Mouse (Mus musculus) skeletal muscle tissue, adult 2 months (tissue): ENCODE measurements around the gene Lsm3.

Experiments
- DNase-seq: peaks from one replicate; pipeline ENCODE4 v3.0.0-alpha.2; 2012; ENCODE audit warnings: low read depth, low spot score

The Lsm3 gene

GRCm38 (mm10) chr6:91551671-91552070 is 35.9 kb downstream of the Lsm3 start:
- DNase-seq = no peak

- no peak for DNase-seq
Observed at GRCm38 (mm10) chr6:91552693-91553092, 37.0 kb downstream of the Lsm3 start.

DNA sequence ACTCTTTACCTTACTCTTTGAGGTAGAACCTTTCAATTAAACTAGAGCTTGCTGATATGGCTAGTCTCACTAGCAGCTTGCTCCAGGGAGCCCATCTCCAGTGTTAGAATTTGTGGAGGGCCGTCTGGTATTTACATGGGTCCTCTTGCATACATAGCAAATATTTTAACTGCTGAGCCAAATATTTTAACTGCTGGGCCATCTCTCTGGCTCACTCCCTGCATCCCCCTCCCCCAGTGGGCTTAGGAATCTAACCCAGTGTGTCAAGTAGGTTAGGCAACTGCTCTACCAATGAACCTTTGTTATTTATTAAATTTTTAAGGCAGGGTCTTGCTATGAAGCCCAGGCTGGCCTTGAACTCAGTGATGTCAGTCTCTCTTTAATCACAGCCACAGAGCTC is 42.8 kb downstream of the Lsm3 start:
- no peak for DNase-seq

- DNase-seq = no peak
Observed at GRCm38 (mm10) chr6:91559371-91559770, 43.6 kb downstream of the Lsm3 start.

- no peak for DNase-seq
Observed at GRCm38 (mm10) chr6:91560186-91560585, 44.5 kb downstream of the Lsm3 start.

DNA sequence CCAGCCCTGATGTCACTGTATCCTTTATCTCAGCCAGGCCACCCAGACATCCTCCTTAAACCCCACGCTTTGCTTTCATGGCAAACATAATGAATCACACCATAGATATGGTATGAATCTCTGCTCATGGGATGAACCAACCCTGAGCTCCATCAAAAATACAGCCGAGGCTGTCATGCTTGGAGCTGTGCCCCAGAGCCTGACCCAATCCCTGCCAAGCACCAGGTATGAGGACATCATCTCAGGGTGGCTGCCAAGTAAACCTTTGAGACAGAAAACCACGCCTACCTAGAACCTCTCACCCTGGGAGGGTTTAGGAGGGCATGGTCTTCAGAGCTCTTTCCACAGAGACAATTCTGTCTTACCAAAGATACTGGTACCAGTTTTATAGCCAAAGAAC is 47.3 kb downstream of the Lsm3 start:
- DNase-seq = no peak

GRCm38 (mm10) chr6:91566407-91566806 is 50.7 kb downstream of the Lsm3 start:
- DNase-seq = no peak
